Mouse (Mus musculus): ENCODE data around the gene Ifngr2. TPM values are rescaled to one million over a fixed set of nuclear protein-coding genes. Genes with fewer than 3 reads are reported as not detected.

Gene Ifngr2
- polyA plus RNA-seq, 1 experiment from 2014 or later: 22.2 TPM

GRCm38 (mm10) chr16:91601081-91601480 is 54.2 kb downstream of the Ifngr2 start:
- WGBS (ENCODE audit: insufficient replicate concordance): 48% methylated on average over 4 of the region's 4 CpGs
- H3K4me1 ChIP-seq (ENCODE audit: control insufficient read depth, low read depth, low read length): peaks cover 17% of the 10 kb centered on the region
- H3K36me3 ChIP-seq (ENCODE audit: control insufficient read depth, insufficient read depth): no peaks in the 10 kb centered on the region
- no peak overlapping the region for H3K4me2 ChIP-seq (ENCODE audit: low read depth, low read length)
- H3K4me3 ChIP-seq (ENCODE audit: low read depth, low read length): no peak overlapping the region
- ATAC-seq (ENCODE audit: low read depth): no peak
- peaks cover 14% of the 10 kb centered on the region for H3K27me3 ChIP-seq (ENCODE audit: control insufficient read depth, insufficient read depth, low read depth, low read length)
- no peak overlapping the region for H3K9ac ChIP-seq (ENCODE audit: low read depth, low read length)
- H3K27ac ChIP-seq (ENCODE audit: low read length): no peak overlapping the region
- H3K9me3 ChIP-seq (replicated peaks; ENCODE audit: control insufficient read depth, low read length): no peaks in the 10 kb centered on the region

DNA sequence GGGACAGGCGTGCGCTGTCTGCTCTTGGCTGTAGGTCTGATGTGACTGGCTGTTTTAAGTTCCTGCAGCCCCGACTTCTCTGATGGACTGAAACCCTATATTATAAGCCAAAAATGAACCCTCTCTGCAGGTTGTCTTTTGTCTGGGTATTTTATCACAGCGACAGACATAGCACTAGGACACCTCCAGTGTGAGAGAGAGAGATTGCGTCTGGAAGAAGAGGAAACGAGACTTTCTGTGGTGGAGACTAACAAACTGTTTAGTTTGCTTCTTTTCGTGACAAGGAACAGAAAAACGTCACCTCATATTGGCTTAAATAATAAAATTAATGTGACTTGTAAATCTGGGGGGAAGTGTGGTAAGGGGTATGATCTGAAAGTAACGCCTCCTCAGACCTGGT is 54.8 kb downstream of the Ifngr2 start:
- 49% methylated on average over 9 of the region's 9 CpGs for WGBS (ENCODE audit: insufficient replicate concordance)
- Histone ChIP-seq H3K4me3 (ENCODE audit: low read depth, low read length) (no peak overlapping the region), H3K27me3 (ENCODE audit: control insufficient read depth, insufficient read depth, low read depth, low read length) (peaks cover 14% of the 10 kb centered on the region), H3K4me2 (ENCODE audit: low read depth, low read length) (no peak overlapping the region), H3K36me3 (ENCODE audit: control insufficient read depth, insufficient read depth) (no peaks in the 10 kb centered on the region), H3K27ac (ENCODE audit: low read length) (no peak overlapping the region), H3K9ac (ENCODE audit: low read depth, low read length) (no peak overlapping the region), H3K4me1 (ENCODE audit: control insufficient read depth, low read depth, low read length) (peaks cover 10% of the 10 kb centered on the region), H3K9me3 (replicated peaks; ENCODE audit: control insufficient read depth, low read length) (no peaks in the 10 kb centered on the region)
- no peak for ATAC-seq (ENCODE audit: low read depth)

DNA sequence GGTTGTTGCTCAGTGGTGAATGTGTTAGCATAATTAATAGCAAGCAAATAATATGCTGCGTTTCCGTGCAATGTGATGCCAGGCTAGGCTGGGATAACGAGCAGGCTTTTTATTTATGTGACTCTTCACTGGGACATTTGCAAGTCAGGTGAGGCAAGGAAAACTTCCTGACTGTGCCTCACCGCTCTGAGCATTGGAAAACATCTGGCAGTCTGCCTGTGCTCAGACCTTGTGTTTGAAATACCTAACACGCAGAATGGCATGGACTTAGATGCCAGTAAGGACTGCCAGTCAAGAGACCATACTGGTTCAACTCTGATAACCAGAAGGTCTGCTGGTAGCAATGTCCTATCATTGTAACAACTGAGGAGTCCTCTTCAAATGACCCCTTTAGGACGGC is 58.3 kb downstream of the Ifngr2 start:
- ATAC-seq (ENCODE audit: low read depth): no peak

DNA sequence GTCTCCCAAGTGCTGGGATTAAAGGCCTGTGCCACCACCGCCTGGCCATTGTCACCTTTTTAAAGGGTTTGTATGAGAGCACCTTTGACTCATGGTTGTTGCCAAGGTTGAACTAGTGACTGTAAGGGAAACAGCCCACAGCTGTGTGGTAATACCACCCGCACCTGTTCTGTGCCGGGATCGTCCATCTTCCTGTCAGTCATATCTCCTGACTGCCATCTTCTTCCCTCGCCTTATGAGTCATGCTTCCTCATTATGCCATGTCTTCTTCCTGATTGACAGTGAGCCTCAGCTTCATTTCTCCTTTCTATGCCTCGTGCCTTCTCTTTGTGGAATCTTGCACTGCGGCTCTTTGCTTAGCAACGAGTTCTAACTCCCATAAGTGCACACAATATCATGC is 60.1 kb downstream of the Ifngr2 start:
- H3K4me2 ChIP-seq (ENCODE audit: low read depth, low read length): no peak overlapping the region
- WGBS (ENCODE audit: insufficient replicate concordance): 44% methylated on average over 8 of the region's 8 CpGs
- ATAC-seq (ENCODE audit: low read depth): no peak
- no peaks in the 10 kb centered on the region for H3K36me3 ChIP-seq (ENCODE audit: control insufficient read depth, insufficient read depth)
- no peak overlapping the region for H3K4me3 ChIP-seq (ENCODE audit: low read depth, low read length)
- H3K4me1 ChIP-seq (ENCODE audit: control insufficient read depth, low read depth, low read length): no peaks in the 10 kb centered on the region
- H3K27me3 ChIP-seq (ENCODE audit: control insufficient read depth, insufficient read depth, low read depth, low read length): no peaks in the 10 kb centered on the region
- no peaks in the 10 kb centered on the region for H3K9me3 ChIP-seq (replicated peaks; ENCODE audit: control insufficient read depth, low read length)
- no peak overlapping the region for H3K9ac ChIP-seq (ENCODE audit: low read depth, low read length)
- H3K27ac ChIP-seq (ENCODE audit: low read length): no peak overlapping the region

More for the DNA sequence above, 58.3 kb downstream of the Ifngr2 start:
- Histone ChIP-seq H3K4me1 (ENCODE audit: control insufficient read depth, low read depth, low read length) (0 out of 2 replicates have a peak, but pooled peaks cover 2% of the 10 kb centered on the region), H3K4me3 (ENCODE audit: low read depth, low read length) (no peak overlapping the region), H3K4me2 (ENCODE audit: low read depth, low read length) (no peak overlapping the region), H3K27me3 (ENCODE audit: control insufficient read depth, insufficient read depth, low read depth, low read length) (no peaks in the 10 kb centered on the region), H3K36me3 (ENCODE audit: control insufficient read depth, insufficient read depth) (no peaks in the 10 kb centered on the region), H3K9me3 (replicated peaks; ENCODE audit: control insufficient read depth, low read length) (no peaks in the 10 kb centered on the region), H3K27ac (ENCODE audit: low read length) (no peak overlapping the region), H3K9ac (ENCODE audit: low read depth, low read length) (no peak overlapping the region)
- 69% methylated on average over 6 of the region's 6 CpGs for WGBS (ENCODE audit: insufficient replicate concordance)

- no peaks in the 10 kb centered on the region for H3K36me3 ChIP-seq (ENCODE audit: control insufficient read depth, insufficient read depth)
- no peaks in the 10 kb centered on the region for H3K9me3 ChIP-seq (replicated peaks; ENCODE audit: control insufficient read depth, low read length)
- no peak overlapping the region for H3K4me2 ChIP-seq (ENCODE audit: low read depth, low read length)
- no peak overlapping the region for H3K4me3 ChIP-seq (ENCODE audit: low read depth, low read length)
- H3K4me1 ChIP-seq (ENCODE audit: control insufficient read depth, low read depth, low read length): no peaks in the 10 kb centered on the region
- no peak for ATAC-seq (ENCODE audit: low read depth)
- WGBS (ENCODE audit: insufficient replicate concordance): 59% methylated on average over 9 of the region's 9 CpGs
- no peak overlapping the region for H3K9ac ChIP-seq (ENCODE audit: low read depth, low read length)
- no peaks in the 10 kb centered on the region for H3K27me3 ChIP-seq (ENCODE audit: control insufficient read depth, insufficient read depth, low read depth, low read length)
- H3K27ac ChIP-seq (ENCODE audit: low read length): no peak overlapping the region
Observed at GRCm38 (mm10) chr16:91609501-91610245, 62.8 kb downstream of the Ifngr2 start.

DNA sequence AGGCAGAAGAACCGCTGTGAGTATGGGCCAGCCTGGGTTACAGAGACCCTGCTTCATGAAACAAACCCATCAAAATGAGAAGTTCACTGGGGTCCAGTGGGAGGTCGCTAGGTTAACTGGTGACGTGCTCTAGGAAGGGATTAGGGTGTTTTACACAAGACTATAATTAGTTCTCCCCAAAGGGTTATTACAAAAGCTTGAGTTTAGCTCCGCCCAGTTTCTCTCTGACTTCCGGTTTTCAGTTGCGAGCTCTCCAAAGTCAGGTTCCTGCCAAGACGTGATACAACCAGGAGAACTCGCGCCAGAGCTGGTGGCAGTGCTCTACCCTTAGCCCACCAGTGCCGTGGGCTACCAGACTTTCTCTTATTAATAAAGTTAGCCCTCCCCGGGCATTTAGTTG is 64.4 kb downstream of the Ifngr2 start:
- no peak overlapping the region for H3K9ac ChIP-seq (ENCODE audit: low read depth, low read length)
- no peaks in the 10 kb centered on the region for H3K27me3 ChIP-seq (ENCODE audit: control insufficient read depth, insufficient read depth, low read depth, low read length)
- H3K9me3 ChIP-seq (replicated peaks; ENCODE audit: control insufficient read depth, low read length): no peaks in the 10 kb centered on the region
- no peaks in the 10 kb centered on the region for H3K4me1 ChIP-seq (ENCODE audit: control insufficient read depth, low read depth, low read length)
- H3K4me3 ChIP-seq (ENCODE audit: low read depth, low read length): no peak overlapping the region
- H3K36me3 ChIP-seq (ENCODE audit: control insufficient read depth, insufficient read depth): no peaks in the 10 kb centered on the region
- H3K27ac ChIP-seq (ENCODE audit: low read length): no peak overlapping the region
- ATAC-seq (ENCODE audit: low read depth): no peak
- 50% methylated on average over 11 of the region's 11 CpGs for WGBS (ENCODE audit: insufficient replicate concordance)
- no peak overlapping the region for H3K4me2 ChIP-seq (ENCODE audit: low read depth, low read length)

DNA sequence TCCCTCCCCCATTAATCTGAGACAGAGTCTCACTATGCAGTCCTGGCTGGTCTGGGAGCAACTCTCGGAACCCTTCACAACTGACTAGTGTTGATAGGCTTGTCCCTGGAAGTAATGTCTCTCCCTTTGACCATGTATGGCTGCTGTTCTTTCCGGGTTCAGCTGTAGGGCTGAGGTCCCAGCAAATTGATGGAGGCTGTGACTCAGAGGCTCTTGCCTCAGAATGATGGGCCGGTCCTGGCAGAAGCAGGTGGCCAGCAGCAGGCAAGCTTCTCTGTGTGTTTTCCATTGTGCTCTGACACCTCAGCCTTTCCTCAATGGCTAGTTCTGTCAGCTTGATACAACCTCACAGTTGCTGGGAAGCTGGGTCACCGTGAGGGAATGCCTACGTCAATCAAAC is 65.7 kb downstream of the Ifngr2 start:
- 74% methylated on average over 5 of the region's 5 CpGs for WGBS (ENCODE audit: insufficient replicate concordance)
- H3K4me3 ChIP-seq (ENCODE audit: low read depth, low read length): no peak overlapping the region
- H3K36me3 ChIP-seq (ENCODE audit: control insufficient read depth, insufficient read depth): no peaks in the 10 kb centered on the region
- no peak overlapping the region for H3K4me2 ChIP-seq (ENCODE audit: low read depth, low read length)
- H3K27ac ChIP-seq (ENCODE audit: low read length): no peak overlapping the region
- ATAC-seq (ENCODE audit: low read depth): no peak
- no peaks in the 10 kb centered on the region for H3K9me3 ChIP-seq (replicated peaks; ENCODE audit: control insufficient read depth, low read length)
- H3K9ac ChIP-seq (ENCODE audit: low read depth, low read length): no peak overlapping the region
- H3K27me3 ChIP-seq (ENCODE audit: control insufficient read depth, insufficient read depth, low read depth, low read length): no peaks in the 10 kb centered on the region
- H3K4me1 ChIP-seq (ENCODE audit: control insufficient read depth, low read depth, low read length): no peaks in the 10 kb centered on the region

DNA sequence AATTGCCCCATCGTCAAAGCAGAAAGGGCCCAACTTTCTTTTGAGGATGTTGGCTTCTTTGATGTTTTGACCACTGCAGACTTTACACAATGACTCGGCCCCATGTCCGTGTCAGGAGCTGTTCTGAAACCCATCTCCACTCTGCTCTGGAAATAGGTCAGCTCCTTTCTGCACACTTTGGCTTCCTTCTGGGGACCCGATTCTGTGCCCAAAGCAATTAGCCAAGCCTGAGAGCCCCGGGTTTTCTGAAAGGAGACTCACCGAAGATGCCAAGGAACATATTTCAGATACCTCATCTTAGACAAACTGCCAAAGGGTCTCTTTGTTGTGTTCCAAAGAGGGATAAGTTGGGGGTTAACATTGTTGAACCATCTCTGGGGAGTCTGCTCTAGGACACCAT is 67.7 kb downstream of the Ifngr2 start:
- no peak overlapping the region for H3K4me2 ChIP-seq (ENCODE audit: low read depth, low read length)
- H3K9ac ChIP-seq (ENCODE audit: low read depth, low read length): no peak overlapping the region
- no peak for ATAC-seq (ENCODE audit: low read depth)
- H3K4me3 ChIP-seq (ENCODE audit: low read depth, low read length): no peak overlapping the region
- peaks cover 4% of the 10 kb centered on the region; the same call in 1 of the 2 replicates for H3K4me1 ChIP-seq (ENCODE audit: control insufficient read depth, low read depth, low read length)
- no peaks in the 10 kb centered on the region for H3K9me3 ChIP-seq (replicated peaks; ENCODE audit: control insufficient read depth, low read length)
- H3K27ac ChIP-seq (ENCODE audit: low read length): no peak overlapping the region
- H3K36me3 ChIP-seq (ENCODE audit: control insufficient read depth, insufficient read depth): no peaks in the 10 kb centered on the region
- H3K27me3 ChIP-seq (ENCODE audit: control insufficient read depth, insufficient read depth, low read depth, low read length): no peaks in the 10 kb centered on the region
- WGBS (ENCODE audit: insufficient replicate concordance): 60% methylated on average over 6 of the region's 6 CpGs
